Mouse (Mus musculus) midbrain, postnatal 0 days (tissue): ENCODE results near the gene Ebpl. TPM values are rescaled to one million over a fixed set of nuclear protein-coding genes. Genes with fewer than 3 reads are reported as not detected.

ENCODE experiments used
- ATAC-seq: fragments of 200-750 bp; cut with Nextera tagmentation; 2 replicates; pipeline ENCODE4 v1.8.0; 2017; ENCODE audit warnings: moderate number of reproducible peaks, mild to moderate bottlenecking, moderate TSS enrichment, moderate library complexity; ENCODE audit not compliant: low FRiP score
- DNase-seq: peaks from one replicate; pipeline ENCODE4 v3.0.0-alpha.2; 2015; ENCODE audit warnings: low spot score
- H3K27ac ChIP-seq: fragments of 300-500 bp; sonication (generic); 2 replicates; pipeline ENCODE4 v1.5.1; 2014; ENCODE audit warnings: low read depth, mild to moderate bottlenecking, low read length, mixed read lengths
- H3K27me3 ChIP-seq: fragments of 300-500 bp; sonication (generic); 2 replicates; pipeline ENCODE4 v1.6.1; 2014; ENCODE audit warnings: low read length, control low read depth, mixed read lengths; ENCODE audit not compliant: insufficient read depth
- H3K36me3 ChIP-seq: fragments of 300-500 bp; sonication (generic); 2 replicates; pipeline ENCODE4 v1.6.1; 2014; ENCODE audit warnings: low read length, control low read depth, mixed read lengths; ENCODE audit not compliant: insufficient read depth
- H3K4me1 ChIP-seq: fragments of 300-500 bp; sonication (generic); 2 replicates; pipeline ENCODE4 v1.6.1; 2014; ENCODE audit warnings: mild to moderate bottlenecking, control low read depth, antibody characterized with exemption, low read length, mixed read lengths; ENCODE audit not compliant: insufficient read depth
- H3K4me2 ChIP-seq: fragments of 300-500 bp; sonication (generic); 2 replicates; pipeline ENCODE4 v1.6.1; 2014; ENCODE audit warnings: low read depth, mild to moderate bottlenecking, low read length, mixed read lengths; ENCODE audit not compliant: poor library complexity, severe bottlenecking
- H3K4me3 ChIP-seq: fragments of 300-500 bp; sonication (generic); 2 replicates; pipeline ENCODE4 v1.5.1; 2014; ENCODE audit warnings: low read depth, mild to moderate bottlenecking, low read length, moderate library complexity
- H3K9ac ChIP-seq: fragments of 300-500 bp; sonication (generic); replicated peaks from 2 replicates; pipeline ENCODE4 v1.6.1; 2014; ENCODE audit warnings: mild to moderate bottlenecking, low read length, moderate library complexity, mixed read lengths; ENCODE audit not compliant: poor library complexity, severe bottlenecking
- H3K9me3 ChIP-seq: fragments of 300-500 bp; sonication (generic); 2 replicates; pipeline ENCODE4 v1.6.1; 2016; ENCODE audit warnings: low read length, control low read depth
- CTCF ChIP-seq: IDR thresholded peaks from 2 replicates; pipeline ENCODE4 v1.5.1; 2016; ENCODE audit warnings: antibody characterized with exemption, mild to moderate bottlenecking
- WGBS: fragments of 180-500 bp; shearing (Covaris S2); extraction: QIAGEN DNeasy Blood & Tissue Kit; methylation state at CpG from one replicate; pipeline ENCODE4 v1.1.7; 2014; 5-methylcytosine and 5-hydroxymethylcytosine counted together
- polyA plus RNA-seq: library from polyadenylated mRNA; unstranded; fragments of >200 nt; fragmentation: Nextera tagmentation; extraction: Ambion mirVana; gene quantifications from 2 replicates; pipeline ENCODE4 v1.2.1, GENCODE M21; 2015
- total RNA-seq: library from RNA; depleted of rRNA; stranded (reverse); fragments of >200 nt; gene quantifications from 2 replicates; pipeline ENCODE4 v1.2.3, GENCODE M21; 2014; rRNA removed

Ebpl gene
- 3.4 and 4.2 TPM in 2 replicates for total RNA-seq
- polyA plus RNA-seq, result 8.8 and 9.0 TPM in 2 replicates

GRCm38 (mm10) chr14:61360131-61360980 is at the start of gene Ebpl:
Ebpl (minus strand) TSS chr14:61360439.
- H3K9me3 ChIP-seq, result no peaks in the 10 kb centered on the region
- ATAC-seq (peak; percentile 93), DNase-seq (peak; percentile 85)
- peak within 1 kb of the TSS; percentile 77 for H3K9ac ChIP-seq
- H3K27me3 ChIP-seq, result no peaks in the 10 kb centered on the region
- WGBS, result under 1% methylated on average over 40 of the region's 40 CpGs
- H3K4me3 ChIP-seq, result peak within 1 kb of the TSS; percentile 60
- peak within 1 kb of the TSS; percentile 75 for H3K4me2 ChIP-seq
- no peaks in the 10 kb centered on the region for H3K4me1 ChIP-seq
- H3K27ac ChIP-seq, result peak within 1 kb of the TSS; percentile 70
- 0 out of 2 replicates have a peak, but pooled peaks cover 2% of the 10 kb centered on the region for H3K36me3 ChIP-seq
- TF ChIP-seq CTCF, result peak; percentile 44

GRCm38 (mm10) chr14:61410020-61410419 is 49.8 kb upstream of the Ebpl start:
- 85% methylated on average over 2 of the region's 2 CpGs for WGBS

GRCm38 (mm10) chr14:61407055-61407454 is 46.8 kb upstream of the Ebpl start:
- no peak for TF ChIP-seq CTCF

More at GRCm38 (mm10) chr14:61410020-61410419, 49.8 kb upstream of the Ebpl start:
- H3K9ac ChIP-seq, result no peak overlapping the region
- ATAC-seq (no peak), DNase-seq (no peak)
- no peak overlapping the region for H3K27ac ChIP-seq
- no peaks in the 10 kb centered on the region for H3K4me1 ChIP-seq
- H3K4me2 ChIP-seq, result no peak overlapping the region
- no peaks in the 10 kb centered on the region for H3K27me3 ChIP-seq
- no peak overlapping the region for H3K4me3 ChIP-seq
- H3K9me3 ChIP-seq, result no peaks in the 10 kb centered on the region
- no peak for TF ChIP-seq CTCF
- H3K36me3 ChIP-seq, result no peaks in the 10 kb centered on the region

GRCm38 (mm10) chr14:61405761-61406160 is 45.5 kb upstream of the Ebpl start:
- no peak for DNase-seq

More at GRCm38 (mm10) chr14:61407055-61407454, 46.8 kb upstream of the Ebpl start:
- H3K27me3 ChIP-seq, result no peaks in the 10 kb centered on the region
- no peaks in the 10 kb centered on the region for H3K36me3 ChIP-seq
- ATAC-seq, result no peak
- no peaks in the 10 kb centered on the region for H3K4me1 ChIP-seq
- no peak overlapping the region for H3K9ac ChIP-seq
- H3K27ac ChIP-seq, result no peak overlapping the region
- no peak overlapping the region for H3K4me2 ChIP-seq
- no peak for DNase-seq
- no peaks in the 10 kb centered on the region for H3K9me3 ChIP-seq
- WGBS, result 100% methylated on average over 3 of the region's 3 CpGs
- no peak overlapping the region for H3K4me3 ChIP-seq

GRCm38 (mm10) chr14:61404941-61405340 is 44.7 kb upstream of the Ebpl start:
- no peaks in the 10 kb centered on the region for H3K4me1 ChIP-seq
- H3K27me3 ChIP-seq, result no peaks in the 10 kb centered on the region
- no peak overlapping the region for H3K9ac ChIP-seq
- DNase-seq, result no peak
- no peaks in the 10 kb centered on the region for H3K9me3 ChIP-seq
- H3K4me3 ChIP-seq, result no peak overlapping the region
- no peak overlapping the region for H3K27ac ChIP-seq
- ATAC-seq, result no peak
- WGBS, result 93% methylated on average over 3 of the region's 3 CpGs
- no peak overlapping the region for H3K4me2 ChIP-seq
- TF ChIP-seq CTCF, result no peak
- peaks cover 2% of the 10 kb centered on the region; the same call in 1 of the 2 replicates for H3K36me3 ChIP-seq

More at GRCm38 (mm10) chr14:61405761-61406160, 45.5 kb upstream of the Ebpl start:
- Histone ChIP-seq H3K9ac (no peak overlapping the region), H3K27ac (no peak overlapping the region), H3K4me2 (no peak overlapping the region), H3K36me3 (no peaks in the 10 kb centered on the region), H3K4me3 (no peak overlapping the region), H3K27me3 (no peaks in the 10 kb centered on the region), H3K9me3 (no peaks in the 10 kb centered on the region), H3K4me1 (no peaks in the 10 kb centered on the region)
- ATAC-seq, result no peak
- no peak for TF ChIP-seq CTCF

- Histone ChIP-seq H3K27me3 (no peaks in the 10 kb centered on the region), H3K4me1 (no peaks in the 10 kb centered on the region), H3K9ac (no peak overlapping the region), H3K27ac (no peak overlapping the region), H3K4me3 (no peak overlapping the region), H3K4me2 (no peak overlapping the region), H3K9me3 (no peaks in the 10 kb centered on the region), H3K36me3 (peaks cover 13% of the 10 kb centered on the region; the same call in 1 of the 2 replicates)
- TF ChIP-seq CTCF, result no peak
- ATAC-seq, result no peak
- no peak for DNase-seq
- WGBS, result 94% methylated on average over 6 of the region's 6 CpGs
Observed at GRCm38 (mm10) chr14:61394745-61395144, 34.5 kb upstream of the Ebpl start.
